Mouse (Mus musculus) MEL (cell line): Measurements from ENCODE around the gene S100a5.

Experiments
- CTCF ChIP-seq, 3 experiments: IDR thresholded peaks in 2 of 3; conservative IDR thresholded peaks in 1 of 3; 2 replicates each; pipeline ENCODE4 v1.5.1; 2011 to 2012; ENCODE audit warnings: low read length in 3 of 3, low read depth in 2 of 3, mild to moderate bottlenecking in 2 of 3, improper control_type of control experiment in 1 of 3, inconsistent platforms in 1 of 3, mixed read lengths in 1 of 3, moderate library complexity in 1 of 3; ENCODE audit not compliant: control insufficient read depth in 1 of 3, insufficient read depth in 1 of 3, poor library complexity in 1 of 3, severe bottlenecking in 1 of 3
- EP300 ChIP-seq, 2 experiments: IDR thresholded peaks; 2 replicates each; pipeline ENCODE4 v1.6.1; 2011; ENCODE audit warnings: improper control_type of control experiment in 2 of 2, low read length in 2 of 2, low read depth in 1 of 2, mild to moderate bottlenecking in 1 of 2
- HCFC1 ChIP-seq: IDR thresholded peaks from 2 replicates; pipeline ENCODE4 v1.6.1; 2012; ENCODE audit warnings: low read depth, mild to moderate bottlenecking, inconsistent platforms, low read length, improper control_type of control experiment, moderate library complexity
- RAD21 ChIP-seq: IDR thresholded peaks from 2 replicates; pipeline ENCODE4 v1.6.1; 2011; ENCODE audit warnings: mild to moderate bottlenecking, low read depth, low read length, improper control_type of control experiment
- ZC3H11A ChIP-seq: IDR thresholded peaks from 2 replicates; pipeline ENCODE4 v1.6.1; 2012; ENCODE audit warnings: low read depth, mild to moderate bottlenecking, inconsistent platforms, low read length, improper control_type of control experiment

- TF ChIP-seq ZC3H11A (no peak), CTCF (IDR thresholded peaks at IDR 0.05 in 2 of 3, conservative IDR thresholded peaks at IDR 0.05 in 1 of 3; ENCODE audit: control insufficient read depth in 1 of 3, insufficient read depth in 1 of 3, low read depth in 2 of 3, low read length in 3 of 3, poor library complexity in 1 of 3, severe bottlenecking in 1 of 3) (no peak), RAD21 (no peak), HCFC1 (no peak), EP300 (IDR thresholded peaks at IDR 0.05; ENCODE audit: low read depth in 1 of 2, low read length in 2 of 2) (no peak)
Measured at GRCm38 (mm10) chr3:90575320-90575719, 33.0 kb upstream of the S100a5 start.
